Mouse (Mus musculus): ENCODE data around the gene Wdr13.

The Wdr13 gene

DNA sequence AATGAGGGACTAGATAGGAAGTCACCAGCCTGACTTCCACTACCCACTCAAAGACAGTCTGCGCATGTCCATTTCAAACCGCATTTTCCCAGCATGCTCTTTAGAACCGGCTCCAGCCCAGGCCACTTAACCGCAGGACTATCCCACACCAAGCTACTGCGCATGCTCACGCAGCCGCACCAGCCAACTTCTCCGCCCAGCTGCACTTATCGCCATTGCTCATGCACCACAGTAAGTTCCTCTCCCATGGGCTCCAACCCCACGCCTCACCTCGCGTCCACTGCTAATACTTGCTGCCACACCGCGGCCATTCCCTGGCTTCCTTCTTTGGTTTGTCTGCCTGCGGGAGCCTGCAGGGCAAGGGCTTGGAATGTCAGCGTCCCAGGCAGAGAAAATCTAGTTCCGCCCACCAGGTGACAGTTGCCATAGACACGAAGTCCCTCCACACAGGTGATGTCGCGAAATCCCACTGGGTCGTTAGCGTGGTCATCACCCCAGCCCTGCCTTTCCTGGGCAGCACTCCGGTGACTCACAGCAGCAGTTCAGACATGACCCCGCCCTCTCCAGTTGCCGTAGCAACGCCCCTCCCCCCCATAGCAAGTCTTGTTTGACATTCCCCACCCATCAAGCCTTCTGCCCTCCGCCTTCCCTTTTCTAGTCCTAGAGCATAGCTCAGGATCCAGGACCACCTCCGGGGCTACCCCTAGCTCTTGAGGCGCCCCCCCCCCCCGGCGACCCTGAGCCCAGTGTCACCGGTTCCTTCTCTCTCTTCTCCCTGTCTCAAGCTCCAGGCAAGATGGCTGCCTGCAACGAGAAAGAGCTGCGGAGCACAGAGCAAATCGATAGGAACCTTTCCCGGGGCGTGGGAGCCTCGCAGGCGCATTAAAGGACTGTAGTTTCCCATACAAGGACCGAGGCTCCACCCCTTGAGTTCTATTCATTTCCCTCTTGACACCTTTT lies at the start of gene Wdr13:
TSS of gene Wdr13 (minus strand) at position 876 of the 960 bp plus-strand sequence.
- in situ Hi-C loops (cut with MboI, MseI): no loop called here

DNA sequence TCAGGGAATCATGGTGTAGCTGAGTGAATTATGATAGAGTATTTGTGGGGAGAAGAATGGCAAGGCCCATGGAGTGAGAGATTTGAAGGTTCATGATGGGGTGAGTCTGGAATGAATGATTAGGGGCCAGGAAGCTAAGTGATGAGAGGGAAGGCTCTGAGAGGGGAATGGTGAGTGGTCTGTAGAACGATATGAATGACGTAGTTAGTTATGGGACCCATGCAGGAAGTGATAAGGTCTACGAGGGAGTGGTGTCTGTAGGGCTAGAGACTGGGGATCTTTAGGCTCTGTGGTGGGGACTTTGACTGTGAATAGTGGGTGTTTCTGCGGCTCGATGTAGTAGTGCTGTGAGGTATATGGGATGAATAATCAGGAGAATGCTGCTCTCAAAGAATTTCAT lies 47.0 kb upstream of the Wdr13 start:
- in situ Hi-C loops (cut with MboI, MseI): no loop called here

GRCm38 (mm10) chrX:8178871-8179270 lies 46.2 kb upstream of the Wdr13 start:
- in situ Hi-C loops (cut with MboI, MseI): no loop called here

DNA sequence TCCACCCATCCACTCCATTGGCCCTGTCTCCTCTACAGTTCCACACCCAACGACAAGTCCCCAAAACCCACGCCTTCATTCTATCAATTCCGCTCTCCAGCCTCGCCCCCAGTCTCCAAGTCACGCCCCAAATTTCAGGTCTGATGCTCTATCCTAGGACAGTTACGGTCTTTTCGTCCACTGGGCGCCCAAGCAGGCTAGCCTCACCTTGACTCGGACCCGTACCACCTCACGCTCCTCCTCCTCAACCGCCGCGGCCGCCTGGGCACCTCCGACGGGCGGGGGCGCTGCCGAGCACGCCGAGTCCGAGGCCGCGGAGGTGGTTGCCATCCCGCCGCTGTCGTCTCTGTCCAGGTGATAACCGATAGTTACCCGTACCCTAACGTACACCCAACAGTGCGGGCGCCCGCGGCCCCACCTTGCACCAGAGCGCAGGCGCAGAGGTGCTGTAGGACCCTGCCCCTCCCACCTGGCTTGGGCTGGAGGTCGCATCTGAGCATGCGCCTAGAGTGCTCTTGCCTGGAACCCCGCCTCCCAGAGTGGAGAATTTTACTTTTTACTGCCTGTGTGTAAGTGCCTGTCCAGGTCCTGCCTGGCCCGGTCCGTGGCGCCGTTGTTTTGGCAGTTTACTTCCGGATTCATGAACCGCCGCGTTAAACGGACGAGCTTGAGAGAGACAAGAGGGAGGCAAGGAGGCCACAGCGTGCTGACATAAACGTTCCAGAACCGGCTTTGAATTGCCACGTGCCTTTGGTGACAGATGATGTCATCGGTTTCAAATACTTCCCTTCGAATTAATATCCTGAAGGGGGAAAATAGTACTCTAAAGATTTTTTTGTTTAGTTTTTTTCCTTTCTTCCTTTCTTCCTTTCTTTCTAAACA lies 43.1 kb upstream of the Wdr13 start, which contains the start of gene Tbc1d25:
TSS of gene Tbc1d25 (minus strand) at position 678 of the 882 bp plus-strand sequence.
- in situ Hi-C loops (cut with MboI, MseI): no loop called here

- in situ Hi-C loops (cut with MboI, MseI): no loop called here
Observed at GRCm38 (mm10) chrX:8175169-8175503, 42.4 kb upstream of the Wdr13 start.

DNA sequence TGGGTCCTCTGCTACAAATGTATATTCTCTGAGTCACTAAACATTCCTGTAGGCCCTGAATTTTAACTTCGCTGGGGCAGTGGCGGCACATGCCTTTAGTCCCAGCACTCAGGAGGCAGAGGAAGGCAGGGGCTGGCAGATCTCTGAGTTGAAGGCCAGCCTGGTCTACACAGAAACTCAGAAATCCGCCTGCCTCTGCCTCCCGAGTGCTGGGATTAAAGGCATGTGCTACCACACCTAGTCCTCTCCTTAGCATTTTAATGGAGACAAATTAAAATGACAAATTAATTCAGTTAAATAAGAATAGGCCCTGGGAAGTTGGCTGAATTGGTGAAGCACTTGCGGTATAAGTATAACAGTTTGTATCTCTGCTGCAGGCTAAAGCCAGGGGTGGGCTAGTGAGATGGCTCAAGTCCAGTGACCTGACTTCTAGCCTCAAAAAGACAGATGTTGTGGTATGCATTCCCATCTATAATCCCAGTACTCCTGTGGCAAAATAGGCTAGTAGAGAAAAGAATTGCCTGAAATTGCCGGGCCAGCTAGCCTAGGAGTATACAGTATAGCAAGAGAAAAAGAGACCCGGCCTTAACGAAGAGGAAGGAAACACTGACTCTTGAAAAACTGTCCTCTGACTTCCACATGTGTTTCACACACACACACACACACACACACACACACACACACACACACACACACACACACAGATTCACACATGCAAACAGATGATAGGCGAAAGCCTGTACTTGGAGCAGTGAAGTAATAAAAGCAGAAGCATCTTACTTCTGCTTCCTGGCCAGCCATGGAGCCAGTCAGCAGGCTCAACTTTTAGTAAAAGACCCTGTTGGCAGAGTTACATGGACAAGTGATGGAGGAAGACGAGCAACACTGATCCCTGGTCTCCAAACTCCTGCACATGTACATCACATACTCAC lies 35.3 kb upstream of the Wdr13 start:
- in situ Hi-C loops (cut with MboI, MseI): no loop called here

DNA sequence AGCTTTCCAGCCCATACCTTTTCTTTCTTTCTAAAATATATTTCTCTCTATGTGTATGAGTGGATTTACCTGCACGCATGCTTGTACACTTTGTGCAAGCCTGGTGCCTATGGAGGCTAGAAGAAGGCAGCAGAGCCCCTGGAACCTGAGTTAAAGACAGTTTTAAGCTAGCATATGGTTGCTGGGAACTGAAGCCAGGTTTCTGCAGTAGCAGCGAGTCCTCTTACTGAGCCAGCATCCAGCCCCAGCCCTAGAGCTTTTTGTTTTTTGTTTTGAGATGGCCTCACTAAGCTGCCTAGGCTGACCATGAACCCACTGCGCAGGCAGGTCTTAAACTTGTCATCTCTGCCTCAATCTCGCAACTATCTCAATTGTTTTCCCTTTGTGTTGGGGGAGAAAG lies 31.8 kb upstream of the Wdr13 start:
- in situ Hi-C loops (cut with MboI, MseI): no loop called here

DNA sequence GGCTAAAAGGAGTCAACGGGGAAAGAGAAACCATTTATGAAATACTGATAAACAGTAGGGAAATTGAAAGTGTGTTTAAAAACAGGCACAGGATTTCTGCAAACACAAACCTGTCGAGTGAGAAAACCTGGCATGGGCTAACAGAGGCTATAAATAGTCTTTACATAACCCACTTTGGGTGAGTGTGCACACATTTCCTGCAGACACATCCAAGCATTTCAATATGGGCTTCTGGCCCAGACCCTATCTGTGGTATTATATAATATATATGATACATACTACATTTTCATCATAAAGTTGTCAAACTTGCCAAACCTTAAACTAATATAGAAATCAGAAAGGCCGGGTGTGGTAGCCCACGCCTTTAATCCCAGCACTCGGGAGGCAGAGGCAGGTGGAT lies 30.4 kb upstream of the Wdr13 start:
- in situ Hi-C loops (cut with MboI, MseI): no loop called here

DNA sequence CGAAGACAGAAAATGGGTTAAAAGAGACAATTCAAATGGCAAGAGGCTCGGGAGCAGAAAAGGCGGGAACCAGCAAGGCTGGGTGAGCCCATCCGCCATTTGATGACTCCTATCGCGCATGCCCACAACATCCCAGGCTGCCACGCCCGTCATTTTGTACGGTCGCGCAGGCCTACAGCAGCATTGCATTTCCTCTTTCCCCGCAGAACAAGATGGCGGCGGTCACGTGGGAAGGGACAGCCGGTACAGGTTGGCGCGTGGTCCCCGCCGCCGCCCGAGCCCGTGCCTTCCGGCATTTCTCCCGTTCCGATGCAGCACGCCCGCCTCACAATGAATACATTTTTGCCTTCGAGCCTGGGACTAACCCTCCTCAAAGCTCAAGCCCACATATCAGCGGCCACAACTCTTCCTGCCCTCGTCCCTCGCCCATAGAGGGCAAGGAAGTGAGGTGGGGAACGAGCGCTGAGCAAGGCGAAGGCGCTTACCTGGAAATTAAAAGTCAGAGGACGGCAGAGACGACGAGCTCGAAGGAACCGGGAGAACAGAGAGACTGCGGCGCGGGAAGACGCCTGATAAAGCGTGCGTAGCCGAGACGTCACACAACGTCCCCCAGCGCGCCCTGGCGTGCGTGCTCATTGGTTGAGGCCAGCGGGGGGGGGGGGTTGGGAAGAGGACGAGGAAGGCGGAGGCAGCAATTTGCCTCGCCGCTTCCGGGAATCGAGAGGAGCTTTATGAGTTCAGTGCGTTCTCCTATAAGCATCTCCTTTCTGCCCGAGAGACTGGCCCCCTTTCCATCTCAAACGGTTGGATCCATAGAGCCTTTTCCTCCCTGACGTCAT lies 12.7 kb upstream of the Wdr13 start, which contains the start of gene Rbm3:
TSS of gene Rbm3 (minus strand) at position 728 of the 839 bp plus-strand sequence.
- in situ Hi-C loops (cut with MboI, MseI): no loop called here

DNA sequence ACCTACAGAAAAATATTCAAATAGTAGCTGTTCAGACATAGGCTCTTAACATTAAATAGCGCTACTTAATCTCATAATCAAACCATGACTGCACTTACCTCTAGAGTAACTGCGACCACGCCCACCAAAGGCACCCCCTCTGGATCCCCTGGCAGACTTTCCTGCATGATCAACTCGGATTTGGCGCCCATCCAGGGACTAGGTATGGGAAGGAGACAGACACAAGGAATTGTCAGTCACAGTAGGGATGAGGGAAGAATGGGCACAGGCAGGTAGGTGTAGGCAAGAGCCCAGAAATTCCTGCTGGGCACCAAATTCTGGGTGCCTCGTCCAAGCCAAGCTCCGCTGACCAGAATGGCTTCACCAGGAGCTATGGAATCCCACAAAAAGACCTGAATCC lies 11.1 kb upstream of the Wdr13 start:
- in situ Hi-C loops (cut with MboI, MseI): no loop called here

- in situ Hi-C loops (cut with MboI, MseI): no loop called here
Observed at GRCm38 (mm10) chrX:8142948-8143347, 10.3 kb upstream of the Wdr13 start.

- in situ Hi-C loops (cut with MboI, MseI): no loop called here
Observed at GRCm38 (mm10) chrX:8141058-8141457, 8.4 kb upstream of the Wdr13 start.

DNA sequence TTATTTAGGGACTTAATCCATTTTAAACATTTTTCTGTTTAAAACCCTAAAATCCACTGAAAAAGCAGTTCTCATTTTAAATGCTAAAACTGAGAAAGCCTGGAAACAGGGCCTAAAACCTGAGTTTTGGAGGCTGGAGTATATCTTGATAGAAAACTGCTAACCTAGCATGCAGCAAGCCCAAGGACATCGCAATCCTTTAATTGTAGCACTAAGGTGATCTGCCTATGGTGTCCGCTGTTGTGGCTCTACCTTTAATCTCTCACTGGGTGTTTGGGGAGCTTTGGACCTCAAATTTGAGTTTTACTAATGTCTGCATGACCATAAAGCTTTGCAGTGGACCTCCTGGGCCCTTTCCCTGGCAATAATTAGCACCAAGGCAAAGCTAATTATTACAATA lies 7.8 kb upstream of the Wdr13 start:
- in situ Hi-C loops (cut with MboI, MseI): no loop called here

- in situ Hi-C loops (cut with MboI, MseI): no loop called here
Observed at GRCm38 (mm10) chrX:8139480-8139879, 6.8 kb upstream of the Wdr13 start.

- in situ Hi-C loops (cut with MboI, MseI): no loop called here
Observed at GRCm38 (mm10) chrX:8135886-8136285, 3.2 kb upstream of the Wdr13 start.

GRCm38 (mm10) chrX:8131393-8131792 lies 1.3 kb downstream of the Wdr13 start:
- in situ Hi-C loops (cut with MboI, MseI): no loop called here

GRCm38 (mm10) chrX:8125235-8125634 lies 7.5 kb downstream of the Wdr13 start:
- in situ Hi-C loops (cut with MboI, MseI): no loop called here

- in situ Hi-C loops (cut with MboI, MseI): no loop called here
Observed at GRCm38 (mm10) chrX:8123821-8124470, 8.7 kb downstream of the Wdr13 start.

DNA sequence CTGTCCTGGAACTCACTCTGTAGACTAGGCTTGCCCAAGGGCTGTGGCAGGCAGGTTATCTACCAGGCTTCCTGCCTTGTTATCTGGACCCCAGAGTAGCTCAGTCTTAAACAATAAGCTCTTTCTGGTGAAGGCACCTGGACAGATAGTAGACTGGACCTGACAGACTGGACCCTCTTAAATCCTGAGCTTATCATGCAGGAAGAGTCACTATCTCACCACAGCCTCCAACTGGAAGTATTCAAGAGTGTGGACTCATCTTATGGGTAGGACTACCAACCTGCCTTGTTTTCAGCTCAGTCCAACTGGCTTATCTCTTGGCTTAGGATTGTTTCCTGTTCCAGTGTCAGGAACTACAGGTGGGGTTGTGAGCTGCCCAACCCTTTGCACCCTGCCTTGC lies 15.4 kb downstream of the Wdr13 start:
- in situ Hi-C loops (cut with MboI, MseI): no loop called here

DNA sequence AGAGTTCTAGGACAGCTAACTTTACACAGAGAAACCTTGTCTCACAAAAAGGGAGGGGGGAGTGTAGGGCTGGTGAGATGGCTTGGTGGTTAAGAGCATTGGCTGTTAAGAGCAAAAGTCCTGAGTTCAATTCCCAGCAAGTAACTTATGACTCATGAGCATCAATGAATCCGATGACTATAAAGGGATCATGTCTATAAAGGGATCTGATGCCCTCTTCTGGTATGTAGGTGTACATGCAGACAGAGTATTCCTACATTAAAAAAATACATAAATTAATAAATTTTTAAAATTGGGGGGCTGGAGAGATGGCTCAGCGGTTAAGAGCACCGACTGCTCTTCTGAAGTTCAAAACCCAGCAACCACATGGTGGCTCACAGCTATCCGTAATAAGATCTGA lies 17.4 kb downstream of the Wdr13 start:
- in situ Hi-C loops (cut with MboI, MseI): no loop called here

All from regulatory T cell (primary cell).